Mouse (Mus musculus) midbrain, embryonic 10.5 days (tissue): ENCODE results near the gene Cacna1c. TPM values are rescaled to one million over a fixed set of nuclear protein-coding genes. Genes with fewer than 3 reads are reported as not detected.

Experiments used
- DNase-seq: peaks from one replicate; pipeline ENCODE4 v3.0.0-alpha.2; 2017; ENCODE audit warnings: low spot score
- H3K27ac ChIP-seq: fragments of 300-500 bp; sonication (generic); replicated peaks from 2 replicates; pipeline ENCODE4 v1.5.1; 2016; ENCODE audit warnings: mild to moderate bottlenecking
- H3K27me3 ChIP-seq: fragments of 300-500 bp; sonication (generic); 2 replicates; pipeline ENCODE4 v1.6.1; 2016; ENCODE audit warnings: low read depth, mild to moderate bottlenecking; ENCODE audit not compliant: poor library complexity, severe bottlenecking
- H3K36me3 ChIP-seq: fragments of 300-500 bp; sonication (generic); 2 replicates; pipeline ENCODE4 v1.6.1; 2016; ENCODE audit warnings: mild to moderate bottlenecking, moderate library complexity
- H3K4me1 ChIP-seq: fragments of 300-500 bp; sonication (generic); 2 replicates; pipeline ENCODE4 v1.6.1; 2016
- H3K4me3 ChIP-seq: fragments of 300-500 bp; sonication (generic); 2 replicates; pipeline ENCODE4 v1.5.1; 2016; ENCODE audit warnings: mild to moderate bottlenecking, moderate library complexity
- H3K9me3 ChIP-seq: fragments of 300-500 bp; sonication (generic); replicated peaks from 2 replicates; pipeline ENCODE4 v1.6.1; 2016; ENCODE audit warnings: mild to moderate bottlenecking
- WGBS: fragments of 180-500 bp; shearing (Covaris S2); methylation state at CpG from one replicate; pipeline ENCODE4 v1.1.7; 2016; 5-methylcytosine and 5-hydroxymethylcytosine counted together
- polyA plus RNA-seq: library from polyadenylated mRNA; unstranded; fragments of >200 nt; fragmentation: Nextera tagmentation; extraction: Ambion mirVana; gene quantifications from 2 replicates; pipeline ENCODE4 v1.2.1, GENCODE M21; 2016

The Cacna1c gene
- polyA plus RNA-seq, 1 experiment from 2014 or later, result 1.5 TPM

DNA sequence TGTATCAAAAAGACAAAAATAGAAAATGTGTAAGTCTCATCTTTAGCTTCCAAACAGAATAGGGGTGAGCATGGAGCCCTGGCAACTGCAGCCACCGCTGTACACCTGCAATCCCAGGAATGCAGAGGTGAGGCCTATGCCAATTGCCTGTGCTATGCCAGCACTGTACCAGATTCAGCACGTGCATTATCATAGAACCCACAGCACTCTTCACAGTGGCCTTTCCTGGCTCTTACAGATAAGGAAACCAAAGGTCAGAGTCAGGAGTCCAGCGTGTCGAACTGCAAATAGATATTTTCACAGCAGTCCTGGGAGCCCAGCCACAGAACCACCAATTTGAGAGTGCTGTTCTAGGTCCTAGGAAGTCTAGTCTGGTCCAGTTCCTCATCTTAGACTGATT is 227.4 kb downstream of the Cacna1c start:
- H3K9me3 ChIP-seq, result no peaks in the 10 kb centered on the region
- H3K36me3 ChIP-seq, result no peaks in the 10 kb centered on the region
- no peaks in the 10 kb centered on the region for H3K27me3 ChIP-seq
- WGBS, result 82% methylated on average over 4 of the region's 4 CpGs
- H3K4me3 ChIP-seq, result no peak overlapping the region
- H3K4me1 ChIP-seq, result 0 out of 2 replicates have a peak, but pooled peaks cover 9% of the 10 kb centered on the region
- H3K27ac ChIP-seq, result no peak overlapping the region
- no peak for DNase-seq

DNA sequence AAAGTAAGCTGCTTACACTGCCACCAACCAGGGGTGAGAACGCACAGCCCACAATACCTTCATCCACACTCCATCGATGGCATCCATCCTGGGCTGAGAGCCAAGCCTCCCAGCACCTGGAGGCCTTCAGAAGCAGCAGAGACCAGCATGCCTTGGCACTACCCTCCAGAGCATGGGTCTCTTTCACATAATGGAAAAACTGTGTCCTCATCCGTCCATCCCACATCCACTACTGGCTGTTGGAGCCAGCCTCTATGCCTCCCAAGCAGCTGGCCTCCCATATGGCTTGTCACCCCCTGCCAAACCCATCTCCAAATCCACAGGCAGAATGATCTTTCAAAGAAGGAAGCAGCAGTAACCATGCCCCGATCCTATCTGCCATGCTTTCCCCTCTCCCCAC is 229.3 kb downstream of the Cacna1c start:
- no peak overlapping the region; the same call in 1 of the 2 replicates for H3K27ac ChIP-seq
- H3K36me3 ChIP-seq, result no peaks in the 10 kb centered on the region
- no peaks in the 10 kb centered on the region for H3K27me3 ChIP-seq
- H3K9me3 ChIP-seq, result no peaks in the 10 kb centered on the region
- DNase-seq, result no peak
- H3K4me3 ChIP-seq, result no peak overlapping the region
- WGBS, result 86% methylated on average over 4 of the region's 4 CpGs
- peaks cover 22% of the 10 kb centered on the region for H3K4me1 ChIP-seq

DNA sequence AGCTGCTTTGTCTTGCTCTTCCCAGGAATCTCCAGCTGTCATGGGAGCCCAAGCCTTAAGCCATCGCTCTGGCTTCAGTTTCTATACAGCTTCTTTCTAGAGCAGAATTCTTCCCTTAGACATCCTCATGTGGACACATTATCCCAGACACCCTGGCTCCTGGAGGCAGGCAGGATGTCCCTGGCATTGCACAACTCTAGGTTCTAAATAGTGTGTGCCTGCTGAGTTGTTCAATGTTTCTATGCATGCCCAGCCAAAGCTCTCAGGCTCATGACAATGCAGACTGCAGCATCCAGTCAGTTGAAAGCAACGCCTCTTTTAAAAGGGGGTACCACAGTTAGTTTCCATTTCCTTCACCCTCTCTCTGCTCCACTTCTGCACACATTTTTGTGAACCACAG is 230.6 kb downstream of the Cacna1c start:
- no peaks in the 10 kb centered on the region for H3K36me3 ChIP-seq
- no peak overlapping the region for H3K27ac ChIP-seq
- H3K27me3 ChIP-seq, result no peaks in the 10 kb centered on the region
- no peaks in the 10 kb centered on the region for H3K9me3 ChIP-seq
- no peak for DNase-seq
- no peak overlapping the region for H3K4me3 ChIP-seq
- WGBS, result 77% methylated on average over 2 of the region's 2 CpGs
- H3K4me1 ChIP-seq, result peaks cover 22% of the 10 kb centered on the region

DNA sequence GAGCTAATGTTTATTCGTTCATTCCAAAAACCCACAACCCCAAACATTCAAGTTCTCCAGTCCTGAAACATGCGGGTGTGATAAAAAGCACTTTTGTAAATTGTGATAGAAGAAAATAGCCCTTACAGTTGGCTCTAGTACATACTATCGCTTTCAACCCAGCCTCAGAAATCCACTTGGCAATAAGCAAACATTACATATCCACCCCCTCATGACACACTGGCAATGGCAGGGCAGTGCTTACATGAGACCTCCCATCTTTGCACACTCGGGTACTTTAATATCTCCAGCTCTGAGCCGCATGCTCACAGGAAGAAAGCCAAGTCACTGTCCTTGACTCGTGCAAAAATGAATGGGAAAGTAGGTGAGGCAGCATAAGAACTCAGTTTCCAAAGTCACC is 232.4 kb downstream of the Cacna1c start:
- Histone ChIP-seq H3K4me3 (no peak overlapping the region), H3K27me3 (no peaks in the 10 kb centered on the region), H3K9me3 (no peaks in the 10 kb centered on the region), H3K27ac (no peak overlapping the region), H3K36me3 (no peaks in the 10 kb centered on the region), H3K4me1 (peaks cover 22% of the 10 kb centered on the region)
- DNase-seq, result no peak
- WGBS, result 90% methylated on average over 6 of the region's 6 CpGs

DNA sequence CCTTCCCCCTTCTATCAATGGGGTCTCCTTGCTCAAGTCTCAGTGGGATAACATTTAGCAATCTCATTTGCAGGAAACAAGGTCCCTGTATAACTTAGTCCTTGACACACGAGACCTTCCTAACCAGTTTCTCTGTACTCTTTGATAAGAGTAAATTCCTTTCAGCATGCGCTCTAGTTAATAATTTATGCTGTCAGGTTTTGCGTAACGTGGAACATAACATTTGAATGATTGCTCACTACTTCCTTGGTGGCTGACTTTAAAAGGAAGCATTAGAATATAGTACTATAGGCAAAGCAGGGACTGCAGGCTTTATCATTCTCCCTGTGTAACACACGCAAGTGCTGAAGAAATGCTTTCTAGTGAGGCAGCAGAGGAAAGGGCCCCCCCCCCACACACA is 232.9 kb downstream of the Cacna1c start:
- WGBS, result 81% methylated on average over 5 of the region's 5 CpGs
- no peaks in the 10 kb centered on the region for H3K27me3 ChIP-seq

DNA sequence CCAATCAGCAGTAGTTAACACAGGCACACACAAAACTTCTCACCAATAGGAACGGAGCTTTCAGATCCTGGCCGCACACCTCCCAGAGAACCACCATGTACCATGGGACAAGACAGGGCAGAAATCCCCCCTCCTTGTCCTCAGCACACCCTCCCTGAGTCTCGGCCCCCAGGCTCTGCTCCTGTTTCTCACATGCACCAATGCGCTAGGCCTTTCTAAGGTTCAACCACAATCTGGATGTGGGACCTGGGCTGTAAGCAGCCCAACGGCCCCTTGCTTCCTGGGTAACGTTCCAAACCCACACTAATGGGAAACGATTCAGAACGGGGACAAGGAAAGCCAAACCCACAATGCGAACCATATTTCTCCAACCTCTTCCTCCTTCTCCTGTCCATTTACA is 237.7 kb downstream of the Cacna1c start:
- no peak for DNase-seq
- H3K9me3 ChIP-seq, result no peaks in the 10 kb centered on the region
- 94% methylated on average over 9 of the region's 9 CpGs for WGBS

More for the DNA sequence above, 232.9 kb downstream of the Cacna1c start:
- no peak for DNase-seq
- Histone ChIP-seq H3K4me3 (no peak overlapping the region), H3K36me3 (no peaks in the 10 kb centered on the region), H3K27ac (no peak overlapping the region), H3K9me3 (no peaks in the 10 kb centered on the region), H3K4me1 (peaks cover 22% of the 10 kb centered on the region)

DNA sequence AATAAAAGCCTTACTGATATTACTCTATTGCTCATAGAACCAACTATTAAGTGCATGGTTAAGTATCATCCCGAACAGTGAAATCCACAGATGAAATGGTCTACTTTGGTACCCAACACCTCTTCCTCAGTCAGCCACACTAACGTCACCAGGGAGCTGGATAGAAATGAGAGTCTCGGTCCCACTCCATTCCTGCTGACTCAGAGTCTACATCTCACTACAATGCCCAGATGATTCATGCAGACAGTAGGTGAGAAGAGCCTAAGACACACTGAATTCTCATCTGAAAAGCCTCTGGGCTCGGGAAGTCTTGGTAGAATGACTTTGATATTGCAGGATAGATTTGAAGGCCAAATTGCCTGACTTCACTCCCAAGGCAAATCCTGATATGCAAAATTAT is 240.0 kb downstream of the Cacna1c start:
- DNase-seq, result no peak
- H3K27ac ChIP-seq, result no peak overlapping the region
- no peaks in the 10 kb centered on the region for H3K9me3 ChIP-seq
- H3K27me3 ChIP-seq, result no peaks in the 10 kb centered on the region
- 85% methylated on average over 4 of the region's 4 CpGs for WGBS
- H3K4me3 ChIP-seq, result no peak overlapping the region
- H3K4me1 ChIP-seq, result peaks cover 14% of the 10 kb centered on the region; the same call in 1 of the 2 replicates
- no peaks in the 10 kb centered on the region for H3K36me3 ChIP-seq

More for the DNA sequence above, 237.7 kb downstream of the Cacna1c start:
- Histone ChIP-seq H3K4me3 (no peak overlapping the region), H3K36me3 (no peaks in the 10 kb centered on the region), H3K27ac (no peak overlapping the region), H3K4me1 (peaks cover 25% of the 10 kb centered on the region), H3K27me3 (no peaks in the 10 kb centered on the region)

DNA sequence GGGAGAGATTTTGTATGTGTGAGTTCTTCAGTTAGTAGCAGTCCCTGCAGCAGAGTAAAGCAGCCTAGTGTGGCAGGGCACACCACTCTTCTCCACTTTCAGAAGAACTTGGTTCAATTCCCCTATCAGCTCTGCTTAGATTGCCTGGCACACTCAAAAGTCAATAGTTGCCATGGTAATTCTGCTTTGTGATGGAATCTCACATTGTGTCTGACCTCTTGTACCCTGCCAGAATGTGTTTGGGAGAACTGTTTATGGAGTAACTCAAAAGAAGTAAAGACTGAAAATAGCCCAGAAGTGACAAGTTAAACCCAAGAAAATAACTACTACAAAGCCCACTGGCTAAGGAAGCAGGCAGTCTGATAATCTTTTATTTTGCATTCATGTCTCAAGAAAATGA is 240.4 kb downstream of the Cacna1c start:
- H3K27ac ChIP-seq, result no peak overlapping the region
- no peak for DNase-seq
- H3K27me3 ChIP-seq, result no peaks in the 10 kb centered on the region
- no peaks in the 10 kb centered on the region for H3K9me3 ChIP-seq
- H3K4me3 ChIP-seq, result no peak overlapping the region
- H3K36me3 ChIP-seq, result no peaks in the 10 kb centered on the region
- H3K4me1 ChIP-seq, result peaks cover 14% of the 10 kb centered on the region; the same call in 1 of the 2 replicates

DNA sequence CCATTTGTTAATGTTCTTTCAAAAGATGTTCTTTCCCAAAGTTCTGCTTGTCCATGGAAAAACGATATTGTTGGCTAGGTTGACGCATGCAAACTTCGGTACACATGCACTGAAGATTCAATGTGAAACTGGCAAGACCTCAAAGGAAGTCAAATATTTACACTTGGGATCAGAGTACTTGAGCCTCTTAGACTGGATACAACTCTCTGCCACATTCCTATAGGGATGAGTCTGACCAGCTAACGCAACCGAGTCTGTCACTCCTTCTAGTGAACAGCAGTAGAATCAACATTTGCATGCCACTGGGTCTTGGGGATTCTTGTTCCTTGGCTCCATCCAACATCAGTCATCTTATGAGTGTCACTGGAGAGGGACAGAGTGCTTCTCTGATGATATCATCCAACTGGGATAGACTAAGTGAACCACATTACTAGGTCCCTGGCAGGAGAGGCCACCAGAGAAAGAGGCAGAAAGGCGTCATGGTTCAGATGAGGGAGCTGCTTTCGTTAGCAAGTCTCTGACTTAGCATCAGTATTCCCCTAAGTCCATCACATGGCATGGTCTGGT is 241.1 kb downstream of the Cacna1c start:
- peaks cover 14% of the 10 kb centered on the region; the same call in 1 of the 2 replicates for H3K4me1 ChIP-seq
- H3K36me3 ChIP-seq, result no peaks in the 10 kb centered on the region
- no peak overlapping the region for H3K4me3 ChIP-seq
- no peak overlapping the region for H3K27ac ChIP-seq
- H3K27me3 ChIP-seq, result no peaks in the 10 kb centered on the region
- 81% methylated on average over 7 of the region's 7 CpGs for WGBS
- no peaks in the 10 kb centered on the region for H3K9me3 ChIP-seq
- no peak for DNase-seq

DNA sequence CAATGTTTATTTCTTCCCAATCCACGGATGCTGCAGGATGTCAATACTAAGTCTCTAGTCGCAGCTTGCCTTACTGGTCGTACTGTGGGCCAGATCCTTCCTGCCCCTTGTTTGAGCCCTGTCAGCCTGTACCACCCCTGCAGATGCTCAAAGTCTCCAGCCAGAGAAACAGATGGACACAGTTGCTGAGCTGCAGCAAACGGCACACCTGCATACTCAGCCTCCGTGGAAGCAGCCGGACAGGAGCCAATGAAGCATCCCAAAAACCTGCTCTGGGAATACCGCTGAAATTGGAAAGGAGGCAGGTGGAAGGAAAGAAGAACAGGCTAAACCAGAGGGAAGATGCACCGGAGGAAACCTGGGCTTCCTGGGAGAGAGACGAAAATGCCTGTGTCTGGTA is 243.8 kb downstream of the Cacna1c start:
- Histone ChIP-seq H3K4me1 (peaks cover 14% of the 10 kb centered on the region; the same call in 1 of the 2 replicates), H3K36me3 (no peaks in the 10 kb centered on the region), H3K27ac (no peak overlapping the region), H3K9me3 (no peaks in the 10 kb centered on the region), H3K4me3 (no peak overlapping the region), H3K27me3 (no peaks in the 10 kb centered on the region)
- DNase-seq, result no peak
- WGBS, result 87% methylated on average over 9 of the region's 9 CpGs

DNA sequence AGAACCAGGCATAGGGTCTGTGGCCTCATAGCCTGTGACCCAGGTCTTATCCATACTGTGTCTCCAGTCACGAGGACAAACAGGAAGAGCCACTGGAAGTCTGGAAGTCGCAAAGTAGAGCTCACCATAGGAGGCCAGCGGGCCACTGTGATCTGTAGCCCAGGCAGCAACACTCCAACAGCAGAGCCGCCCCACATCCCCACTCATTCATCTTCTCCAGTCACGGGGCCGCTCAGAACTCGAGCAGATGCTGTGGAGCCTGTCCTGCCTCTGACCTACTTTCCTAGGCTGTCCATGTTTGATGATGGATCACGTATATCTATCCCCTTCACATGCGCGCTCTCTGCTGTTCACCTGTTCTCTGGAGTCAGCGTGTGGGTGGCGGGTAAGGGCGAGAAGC is 246.0 kb downstream of the Cacna1c start:
- H3K27me3 ChIP-seq, result no peaks in the 10 kb centered on the region
- H3K9me3 ChIP-seq, result no peaks in the 10 kb centered on the region
- no peak overlapping the region for H3K27ac ChIP-seq
- no peak overlapping the region for H3K4me3 ChIP-seq
- no peak for DNase-seq
- H3K36me3 ChIP-seq, result no peaks in the 10 kb centered on the region
- 77% methylated on average over 13 of the region's 13 CpGs for WGBS
- H3K4me1 ChIP-seq, result peaks cover 3% of the 10 kb centered on the region; the same call in 1 of the 2 replicates

DNA sequence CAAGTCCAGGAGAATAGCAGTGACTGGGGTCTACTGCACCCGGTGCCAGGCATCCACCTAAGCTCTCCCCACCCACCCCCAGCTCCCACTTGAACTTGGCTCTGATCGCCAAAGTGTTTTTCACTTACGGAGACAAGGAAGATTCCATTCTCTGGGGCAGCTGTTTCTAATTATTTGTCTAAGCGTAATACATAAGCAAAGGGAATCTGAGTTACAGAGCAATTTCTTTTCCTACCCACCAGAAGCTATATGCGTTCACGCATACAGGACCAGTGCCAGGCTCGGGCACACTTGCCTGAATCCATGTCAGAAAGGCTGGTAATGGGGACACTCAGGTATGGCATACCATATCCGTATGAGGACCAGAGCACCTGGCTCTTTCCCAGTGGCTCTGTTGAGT is 248.9 kb downstream of the Cacna1c start:
- no peaks in the 10 kb centered on the region for H3K4me1 ChIP-seq
- H3K27ac ChIP-seq, result no peak overlapping the region
- H3K4me3 ChIP-seq, result no peak overlapping the region
- no peaks in the 10 kb centered on the region for H3K36me3 ChIP-seq
- H3K9me3 ChIP-seq, result no peaks in the 10 kb centered on the region
- no peaks in the 10 kb centered on the region for H3K27me3 ChIP-seq
- WGBS, result 83% methylated on average over 8 of the region's 8 CpGs
- no peak for DNase-seq

DNA sequence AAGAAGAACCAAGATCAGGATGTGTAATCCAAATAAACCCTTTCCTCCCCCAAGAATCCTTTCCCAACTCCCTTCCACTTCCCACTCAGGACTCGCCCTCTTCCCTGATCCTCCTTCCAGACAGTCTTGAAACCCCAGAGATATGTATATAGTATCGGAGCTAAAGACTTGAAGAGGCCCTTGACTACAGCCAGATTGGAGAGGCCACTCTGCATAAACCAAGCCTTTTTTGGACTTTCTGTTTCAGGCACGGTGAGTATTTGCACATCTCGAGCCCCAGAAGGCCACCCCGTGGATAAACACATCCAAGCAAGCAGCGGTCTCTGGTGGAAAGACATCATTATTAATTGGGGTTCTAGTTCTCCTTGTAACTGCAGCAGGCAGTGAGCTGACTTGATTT is 249.6 kb downstream of the Cacna1c start:
- Histone ChIP-seq H3K4me1 (no peaks in the 10 kb centered on the region), H3K36me3 (no peaks in the 10 kb centered on the region), H3K27me3 (no peaks in the 10 kb centered on the region), H3K9me3 (no peaks in the 10 kb centered on the region), H3K4me3 (no peak overlapping the region), H3K27ac (no peak overlapping the region)
- WGBS, result 88% methylated on average over 6 of the region's 6 CpGs
- no peak for DNase-seq

DNA sequence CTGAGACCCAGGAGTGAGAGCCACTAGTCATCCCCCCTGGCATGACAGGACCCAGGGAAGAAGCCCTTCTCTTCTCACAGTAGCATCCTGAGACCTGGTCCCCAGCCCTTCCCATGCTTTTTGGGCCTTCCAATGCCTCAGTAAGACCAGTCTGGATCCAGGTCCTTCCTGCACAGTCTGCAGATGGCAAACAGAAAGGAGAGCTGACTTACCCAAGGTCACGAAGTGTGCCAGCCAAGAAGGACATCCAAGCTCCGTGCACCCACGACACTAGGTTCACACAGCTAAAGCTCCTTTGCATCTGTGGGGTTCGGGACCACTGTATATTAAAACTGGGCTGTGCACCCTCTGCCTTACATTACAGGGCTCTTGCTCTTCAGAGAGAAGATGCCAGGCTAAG is 252.1 kb downstream of the Cacna1c start:
- no peaks in the 10 kb centered on the region for H3K9me3 ChIP-seq
- 96% methylated on average over 4 of the region's 4 CpGs for WGBS
- no peak overlapping the region for H3K4me3 ChIP-seq
- H3K4me1 ChIP-seq, result no peaks in the 10 kb centered on the region
- H3K27ac ChIP-seq, result no peak overlapping the region
- no peak for DNase-seq
- no peaks in the 10 kb centered on the region for H3K36me3 ChIP-seq
- H3K27me3 ChIP-seq, result no peaks in the 10 kb centered on the region
